Mouse (Mus musculus): Measurements from ENCODE around the gene Rbm28. TPM values are rescaled to one million over a fixed set of nuclear protein-coding genes. Genes with fewer than 3 reads are reported as not detected.
A peak's percentile ranks its signal among the peaks of the same experiment; 100 is the strongest.

The Rbm28 gene
- polyA plus RNA-seq, 1 experiment from 2014 or later = 30.7 TPM

- no peak for DNase-seq (ENCODE audit: low spot score)
Measured at GRCm38 (mm10) chr6:29145456-29146307, 19.1 kb downstream of the Rbm28 start.

- no peak for DNase-seq (ENCODE audit: low spot score)
Measured at GRCm38 (mm10) chr6:29144971-29145370, 19.8 kb downstream of the Rbm28 start.

- peak; percentile 29 for DNase-seq (ENCODE audit: low spot score)
Measured at GRCm38 (mm10) chr6:29143608-29144007, 21.2 kb downstream of the Rbm28 start.

- DNase-seq (ENCODE audit: low spot score) = no peak
Measured at GRCm38 (mm10) chr6:29137441-29137840, 27.4 kb downstream of the Rbm28 start.

- no peak for DNase-seq (ENCODE audit: low spot score)
Measured at GRCm38 (mm10) chr6:29133100-29133499, 31.7 kb downstream of the Rbm28 start.

- no peak for DNase-seq (ENCODE audit: low spot score)
Measured at GRCm38 (mm10) chr6:29126878-29127426, 37.9 kb downstream of the Rbm28 start.

- DNase-seq (ENCODE audit: low spot score) = no peak
Measured at GRCm38 (mm10) chr6:29119990-29120389, 44.8 kb downstream of the Rbm28 start.

GRCm38 (mm10) chr6:29118963-29119362, 45.8 kb downstream of the Rbm28 start:
- no peak for DNase-seq (ENCODE audit: low spot score)

- no peak for DNase-seq (ENCODE audit: low spot score)
Measured at GRCm38 (mm10) chr6:29118231-29118630, 46.6 kb downstream of the Rbm28 start.

- no peak for DNase-seq (ENCODE audit: low spot score)
Measured at GRCm38 (mm10) chr6:29117417-29118104, 47.2 kb downstream of the Rbm28 start.

GRCm38 (mm10) chr6:29115756-29116155, 49.0 kb downstream of the Rbm28 start:
- DNase-seq (ENCODE audit: low spot score) = no peak

GRCm38 (mm10) chr6:29111501-29111900, 53.3 kb downstream of the Rbm28 start:
- DNase-seq (ENCODE audit: low spot score) = no peak

GRCm38 (mm10) chr6:29108376-29108775, 56.4 kb downstream of the Rbm28 start:
- DNase-seq (ENCODE audit: low spot score) = no peak

GRCm38 (mm10) chr6:29101248-29101864, 63.5 kb downstream of the Rbm28 start:
- no peak for DNase-seq (ENCODE audit: low spot score)

GRCm38 (mm10) chr6:29100423-29100822, 64.4 kb downstream of the Rbm28 start:
- no peak for DNase-seq (ENCODE audit: low spot score)

- no peak for DNase-seq (ENCODE audit: low spot score)
Measured at GRCm38 (mm10) chr6:29099536-29100170, 65.2 kb downstream of the Rbm28 start.

GRCm38 (mm10) chr6:29092904-29093303, 71.9 kb downstream of the Rbm28 start:
- no peak for DNase-seq (ENCODE audit: low spot score)

- DNase-seq (ENCODE audit: low spot score) = no peak
Measured at GRCm38 (mm10) chr6:29092234-29092633, 72.6 kb downstream of the Rbm28 start.

- DNase-seq (ENCODE audit: low spot score) = no peak
Measured at GRCm38 (mm10) chr6:29087921-29088709, 76.7 kb downstream of the Rbm28 start.

GRCm38 (mm10) chr6:29084401-29084800, 80.4 kb downstream of the Rbm28 start:
- no peak for DNase-seq (ENCODE audit: low spot score)
